Mouse (Mus musculus) midbrain, embryonic 11.5 days (tissue): ENCODE results near the gene Tubb4a. TPM values are rescaled to one million over a fixed set of nuclear protein-coding genes. Genes with fewer than 3 reads are reported as not detected.
A peak's percentile ranks its signal among the peaks of the same experiment; 100 is the strongest.

Experiments used
- ATAC-seq: fragments of 200-750 bp; cut with Nextera tagmentation; 2 replicates; pipeline ENCODE4 v1.8.0; 2017; ENCODE audit warnings: moderate TSS enrichment, moderate library complexity; ENCODE audit not compliant: low FRiP score
- DNase-seq: peaks from one replicate; pipeline ENCODE4 v3.0.0; 2015; ENCODE audit warnings: low spot score; ENCODE audit errors: missing footprints
- H3K27ac ChIP-seq: fragments of 300-500 bp; sonication (generic); 2 replicates; pipeline ENCODE4 v1.5.1; 2014; ENCODE audit warnings: low read depth, low read length
- H3K27me3 ChIP-seq: fragments of 300-500 bp; sonication (generic); 2 replicates; pipeline ENCODE4 v1.6.1; 2014; ENCODE audit warnings: mild to moderate bottlenecking, low read length, moderate library complexity, mixed read lengths; ENCODE audit not compliant: control insufficient read depth, insufficient read depth
- H3K36me3 ChIP-seq: fragments of 300-500 bp; sonication (generic); 2 replicates; pipeline ENCODE4 v1.6.1; 2014; ENCODE audit warnings: mild to moderate bottlenecking, low read length, moderate library complexity, mixed read lengths; ENCODE audit not compliant: control insufficient read depth, insufficient read depth
- H3K4me1 ChIP-seq: fragments of 300-500 bp; sonication (generic); 2 replicates; pipeline ENCODE4 v1.6.1; 2014; ENCODE audit warnings: low read length; ENCODE audit not compliant: control insufficient read depth, insufficient read depth
- H3K4me2 ChIP-seq: fragments of 300-500 bp; sonication (generic); 2 replicates; pipeline ENCODE4 v1.6.1; 2014; ENCODE audit warnings: mild to moderate bottlenecking, moderate library complexity
- H3K4me3 ChIP-seq: fragments of 300-500 bp; sonication (generic); 2 replicates; pipeline ENCODE4 v1.5.1; 2014; ENCODE audit warnings: low read depth, low read length
- H3K9ac ChIP-seq: fragments of 300-500 bp; sonication (generic); 2 replicates; pipeline ENCODE4 v1.6.1; 2014; ENCODE audit warnings: low read length
- H3K9me3 ChIP-seq: fragments of 300-500 bp; sonication (generic); 2 replicates; pipeline ENCODE4 v1.6.1; 2016; ENCODE audit warnings: low read length; ENCODE audit not compliant: control insufficient read depth
- WGBS: fragments of 180-500 bp; shearing (Covaris S2); extraction: QIAGEN DNeasy Blood & Tissue Kit; methylation state at CpG from one replicate; pipeline ENCODE4 v1.1.7; 2014; 5-methylcytosine and 5-hydroxymethylcytosine counted together
- polyA plus RNA-seq: library from polyadenylated mRNA; unstranded; fragments of >200 nt; fragmentation: Nextera tagmentation; extraction: Ambion mirVana; gene quantifications from 2 replicates; pipeline ENCODE4 v1.2.1, GENCODE M21; 2014

The Tubb4a gene
- polyA plus RNA-seq, 1 experiment from 2014 or later = 171 TPM

DNA sequence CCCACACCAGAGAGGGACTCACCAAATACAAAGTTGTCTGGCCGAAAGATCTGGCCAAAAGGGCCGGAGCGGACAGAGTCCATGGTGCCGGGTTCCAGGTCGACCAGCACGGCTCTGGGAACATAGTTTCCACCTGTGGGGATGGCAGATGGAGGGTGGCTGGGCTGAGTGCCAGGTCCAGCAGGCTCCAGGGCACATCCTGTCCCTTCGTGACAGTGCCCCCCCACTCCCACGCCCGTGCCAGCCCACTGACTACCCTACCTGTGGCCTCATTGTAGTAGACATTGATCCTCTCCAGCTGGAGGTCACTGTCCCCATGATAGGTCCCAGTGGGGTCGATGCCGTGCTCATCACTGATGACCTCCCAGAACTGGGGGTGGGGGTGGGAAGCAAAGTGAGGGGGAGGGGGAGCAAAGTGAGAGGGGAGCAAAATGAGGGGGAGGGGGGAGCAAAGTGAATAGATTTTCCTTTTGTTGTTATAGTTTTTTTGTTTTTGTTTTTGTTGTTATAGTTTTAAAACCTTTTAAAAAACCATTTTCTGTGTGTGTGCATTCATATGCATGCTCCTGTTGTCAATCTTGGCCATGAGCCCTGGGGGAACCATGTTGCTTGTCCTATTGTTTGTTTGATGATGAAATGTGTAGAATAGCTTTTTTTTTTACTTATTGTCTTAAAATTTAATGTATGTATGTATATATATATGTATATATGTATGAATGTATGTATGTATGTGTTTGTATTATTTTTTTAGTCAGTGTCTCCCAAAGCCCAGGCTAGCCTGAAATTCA lies 1.4 kb downstream of the Tubb4a start:
- WGBS = 91% methylated on average over 11 of the region's 11 CpGs
- H3K27me3 ChIP-seq = no peaks in the 10 kb centered on the region
- no peak overlapping the region for H3K9ac ChIP-seq

GRCm38 (mm10) chr17:57082481-57082880 lies 5.1 kb downstream of the Tubb4a start:
- Histone ChIP-seq H3K27ac (no peak overlapping the region), H3K4me1 (peaks cover 6% of the 10 kb centered on the region; the same call in 1 of the 2 replicates), H3K27me3 (no peaks in the 10 kb centered on the region), H3K9ac (no peak overlapping the region), H3K36me3 (peaks cover 7% of the 10 kb centered on the region; the same call in 1 of the 2 replicates), H3K9me3 (no peaks in the 10 kb centered on the region), H3K4me3 (no peak overlapping the region), H3K4me2 (no peak overlapping the region)
- no peak for DNase-seq
- ATAC-seq = no peak
- WGBS = 82% methylated on average over 5 of the region's 5 CpGs

More for the DNA sequence above, 1.4 kb downstream of the Tubb4a start:
- no peak overlapping the region for H3K27ac ChIP-seq
- peaks cover under 1% of the 10 kb centered on the region; the same call in 1 of the 2 replicates for H3K36me3 ChIP-seq
- DNase-seq (no peak), ATAC-seq (no peak)
- peaks cover 6% of the 10 kb centered on the region; the same call in 1 of the 2 replicates for H3K4me1 ChIP-seq
- no peaks in the 10 kb centered on the region for H3K9me3 ChIP-seq
- peak overlapping the region; percentile 49 for H3K4me3 ChIP-seq
- H3K4me2 ChIP-seq = peak overlapping the region; percentile 63

DNA sequence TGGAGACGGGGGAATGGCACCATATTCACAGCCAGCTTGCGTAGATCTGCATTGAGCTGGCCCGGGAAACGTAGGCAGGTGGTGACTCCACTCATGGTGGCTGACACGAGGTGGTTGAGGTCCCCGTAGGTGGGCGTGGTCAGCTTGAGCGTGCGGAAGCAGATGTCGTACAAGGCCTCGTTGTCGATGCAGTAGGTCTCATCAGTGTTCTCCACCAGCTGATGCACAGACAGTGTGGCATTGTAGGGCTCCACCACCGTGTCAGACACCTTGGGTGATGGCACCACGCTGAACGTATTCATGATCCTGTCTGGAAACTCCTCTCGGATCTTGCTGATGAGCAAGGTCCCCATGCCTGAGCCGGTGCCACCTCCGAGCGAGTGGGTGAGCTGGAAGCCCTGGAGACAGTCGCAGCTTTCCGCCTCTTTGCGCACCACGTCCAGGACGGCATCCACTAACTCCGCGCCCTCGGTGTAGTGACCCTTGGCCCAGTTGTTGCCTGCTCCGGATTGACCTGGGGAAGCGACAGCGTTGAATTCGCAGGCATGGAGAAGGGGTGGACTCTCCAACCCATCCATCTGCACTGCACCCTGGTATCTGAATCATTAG lies 6.2 kb downstream of the Tubb4a start:
- no peaks in the 10 kb centered on the region for H3K9me3 ChIP-seq
- H3K4me2 ChIP-seq = no peak overlapping the region
- H3K36me3 ChIP-seq = peaks cover 7% of the 10 kb centered on the region; the same call in 1 of the 2 replicates
- H3K27me3 ChIP-seq = no peaks in the 10 kb centered on the region
- WGBS = 95% methylated on average over 31 of the region's 31 CpGs
- no peak overlapping the region for H3K27ac ChIP-seq
- H3K4me1 ChIP-seq = 0 out of 2 replicates have a peak, but pooled peaks cover 2% of the 10 kb centered on the region
- DNase-seq = no peak
- ATAC-seq = no peak
- H3K4me3 ChIP-seq = no peak overlapping the region
- no peak overlapping the region for H3K9ac ChIP-seq

DNA sequence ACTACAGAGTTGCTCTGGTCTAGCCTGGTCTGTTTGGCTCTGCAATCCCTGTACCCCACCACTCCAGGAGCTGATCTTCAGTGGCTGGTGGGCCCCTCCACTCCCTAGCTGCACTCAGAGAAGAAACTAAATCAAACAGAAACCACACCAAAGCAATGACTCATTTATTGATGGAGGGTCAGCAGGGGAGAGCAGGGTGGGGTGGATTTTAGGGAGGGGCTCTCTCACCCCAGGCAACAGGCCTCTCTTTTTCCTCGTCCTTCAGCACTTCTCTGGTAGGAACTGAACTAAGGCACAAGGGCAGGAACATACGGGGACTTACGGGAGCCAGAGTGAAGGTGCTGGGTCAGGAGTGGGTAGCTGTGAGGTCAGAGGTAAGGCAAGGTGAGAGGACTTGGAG lies 7.7 kb downstream of the Tubb4a start:
- DNase-seq (no peak), ATAC-seq (no peak)
- peaks cover 7% of the 10 kb centered on the region; the same call in 1 of the 2 replicates for H3K36me3 ChIP-seq
- 0 out of 2 replicates have a peak, but pooled peaks cover 2% of the 10 kb centered on the region for H3K4me1 ChIP-seq
- H3K9me3 ChIP-seq = no peaks in the 10 kb centered on the region
- no peaks in the 10 kb centered on the region for H3K27me3 ChIP-seq
- no peak overlapping the region for H3K4me2 ChIP-seq
- H3K4me3 ChIP-seq = no peak overlapping the region
- 78% methylated on average over 3 of the region's 3 CpGs for WGBS
- H3K27ac ChIP-seq = no peak overlapping the region
- no peak overlapping the region for H3K9ac ChIP-seq

DNA sequence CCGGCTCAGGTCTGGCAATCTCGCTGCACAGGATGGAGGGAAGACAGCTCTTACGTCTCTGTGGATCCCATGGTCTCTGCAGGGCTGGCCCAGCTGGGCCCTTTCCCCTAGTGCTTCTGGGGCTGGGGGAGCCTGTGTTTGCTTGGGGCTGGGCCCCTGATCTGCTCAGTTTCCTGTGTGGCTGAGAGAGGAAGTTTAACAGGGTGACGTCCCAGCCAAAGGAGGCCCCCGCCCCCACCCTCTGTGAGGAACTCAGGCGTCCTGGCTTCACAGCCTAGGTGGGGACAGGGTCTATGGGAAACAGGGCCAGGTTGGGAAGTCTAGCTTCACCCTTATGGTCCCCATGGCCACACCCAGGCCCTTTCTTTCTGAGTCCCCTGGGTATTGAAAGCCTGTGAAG lies 9.2 kb downstream of the Tubb4a start, which contains the start of gene Dennd1c:
TSS of gene Dennd1c (minus strand) at position 179 of the 400 bp plus-strand sequence.
- H3K36me3 ChIP-seq = peaks cover 7% of the 10 kb centered on the region; the same call in 1 of the 2 replicates
- H3K4me1 ChIP-seq = no peaks in the 10 kb centered on the region
- no peak for DNase-seq
- no peak within 1 kb of the TSS for H3K9ac ChIP-seq
- no peak within 1 kb of the TSS for H3K4me2 ChIP-seq
- H3K9me3 ChIP-seq = no peaks in the 10 kb centered on the region
- WGBS = 59% methylated on average over 6 of the region's 6 CpGs
- ATAC-seq = peak; percentile 23; the same call in 1 of the 2 replicates
- no peaks in the 10 kb centered on the region for H3K27me3 ChIP-seq
- H3K27ac ChIP-seq = no peak within 1 kb of the TSS
- H3K4me3 ChIP-seq = no peak within 1 kb of the TSS

- Histone ChIP-seq H3K9me3 (no peaks in the 10 kb centered on the region), H3K9ac (no peak overlapping the region), H3K4me1 (no peaks in the 10 kb centered on the region), H3K27ac (no peak overlapping the region), H3K4me3 (no peak overlapping the region), H3K4me2 (no peak overlapping the region), H3K27me3 (no peaks in the 10 kb centered on the region; the same call in 1 of the 2 replicates), H3K36me3 (peaks cover 7% of the 10 kb centered on the region; the same call in 1 of the 2 replicates)
- 58% methylated on average over 3 of the region's 3 CpGs for WGBS
- DNase-seq (no peak), ATAC-seq (no peak)
These were observed 10.7 kb downstream of the Tubb4a start for GRCm38 (mm10) chr17:57076916-57077315.

- ATAC-seq (peak; percentile 71), DNase-seq (peak; percentile 88)
- no peaks in the 10 kb centered on the region; the same call in 1 of the 2 replicates for H3K27me3 ChIP-seq
- H3K9ac ChIP-seq = no peak overlapping the region; the same call in 1 of the 2 replicates
- H3K27ac ChIP-seq = no peak overlapping the region
- WGBS = 4% methylated on average over 11 of the region's 11 CpGs
- H3K4me2 ChIP-seq = peak overlapping the region; percentile 28
- 0 out of 2 replicates have a peak overlapping the region, but pooled peaks have one; percentile 9 for H3K4me3 ChIP-seq
- H3K36me3 ChIP-seq = no peaks in the 10 kb centered on the region
- no peaks in the 10 kb centered on the region; the same call in 1 of the 2 replicates for H3K4me1 ChIP-seq
- no peaks in the 10 kb centered on the region for H3K9me3 ChIP-seq
These were observed 16.9 kb downstream of the Tubb4a start for GRCm38 (mm10) chr17:57070699-57071098.

GRCm38 (mm10) chr17:57070272-57070671 lies 17.3 kb downstream of the Tubb4a start:
- Histone ChIP-seq H3K4me3 (0 out of 2 replicates have a peak overlapping the region, but pooled peaks have one; percentile 9), H3K36me3 (no peaks in the 10 kb centered on the region), H3K9me3 (no peaks in the 10 kb centered on the region), H3K9ac (peak overlapping the region; percentile 47), H3K27me3 (no peaks in the 10 kb centered on the region; the same call in 1 of the 2 replicates), H3K4me1 (no peaks in the 10 kb centered on the region; the same call in 1 of the 2 replicates), H3K27ac (no peak overlapping the region), H3K4me2 (peak overlapping the region; percentile 28)
- DNase-seq (no peak), ATAC-seq (no peak)
- 13% methylated on average over 9 of the region's 9 CpGs for WGBS

- no peak overlapping the region for H3K4me2 ChIP-seq
- no peak overlapping the region for H3K9ac ChIP-seq
- no peaks in the 10 kb centered on the region for H3K36me3 ChIP-seq
- H3K27ac ChIP-seq = no peak overlapping the region
- 64% methylated on average over 5 of the region's 5 CpGs for WGBS
- DNase-seq (no peak), ATAC-seq (no peak)
- H3K4me3 ChIP-seq = no peak overlapping the region
- H3K27me3 ChIP-seq = peaks cover 17% of the 10 kb centered on the region
- H3K4me1 ChIP-seq = peaks cover 4% of the 10 kb centered on the region
- no peaks in the 10 kb centered on the region for H3K9me3 ChIP-seq
These were observed 20.7 kb downstream of the Tubb4a start for GRCm38 (mm10) chr17:57066908-57067307.
